Mouse (Mus musculus): ENCODE data around the gene Stat5b. TPM values are rescaled to one million over a fixed set of nuclear protein-coding genes. Genes with fewer than 3 reads are reported as not detected.

The Stat5b gene
- total RNA-seq (2021) = 10 to 100 TPM; 60.3 to 65.3 TPM
- polyA plus RNA-seq (2012; rRNA removed) = 43.8 and 53.8 TPM in 2 replicates
- long read RNA-seq, full-length matches to known transcripts = 31 of 47 reads
- long read RNA-seq, partial matches to known transcripts = 9 of 47 reads
- long read RNA-seq, other reads (novel, unspliced or antisense) = 7 of 47 reads

- peak; percentile 90 for DNase-seq
Measured at GRCm38 (mm10) chr11:100850038-100850777, at the start of gene Stat5b. TSS of gene Stat5b (minus strand) at chr11:100850724.

- no peak for DNase-seq
Measured at GRCm38 (mm10) chr11:100898441-100899199, 48.1 kb upstream of the Stat5b start.

GRCm38 (mm10) chr11:100897294-100898231 lies 47.0 kb upstream of the Stat5b start:
- DNase-seq = no peak

- DNase-seq = no peak
Measured at GRCm38 (mm10) chr11:100896078-100896477, 45.6 kb upstream of the Stat5b start.

GRCm38 (mm10) chr11:100894146-100894918 lies 43.8 kb upstream of the Stat5b start:
- no peak for DNase-seq

- DNase-seq = peak; percentile 90
Measured at GRCm38 (mm10) chr11:100893482-100893881, 43.0 kb upstream of the Stat5b start.

GRCm38 (mm10) chr11:100892435-100892834 lies 41.9 kb upstream of the Stat5b start:
- peak; percentile 66 for DNase-seq

- DNase-seq = no peak
Measured at GRCm38 (mm10) chr11:100891256-100892123, 41.0 kb upstream of the Stat5b start.

- DNase-seq = no peak
Measured at GRCm38 (mm10) chr11:100890481-100890880, 40.0 kb upstream of the Stat5b start.

GRCm38 (mm10) chr11:100888348-100888820 lies 37.9 kb upstream of the Stat5b start:
- DNase-seq = no peak

- peak; percentile 78 for DNase-seq
Measured at GRCm38 (mm10) chr11:100887764-100888163, 37.2 kb upstream of the Stat5b start.

- peak; percentile 70 for DNase-seq
Measured at GRCm38 (mm10) chr11:100887236-100887635, 36.7 kb upstream of the Stat5b start.

- no peak for DNase-seq
Measured at GRCm38 (mm10) chr11:100886188-100886740, 35.7 kb upstream of the Stat5b start.

- no peak for DNase-seq
Measured at GRCm38 (mm10) chr11:100885472-100885871, 34.9 kb upstream of the Stat5b start.

- no peak for DNase-seq
Measured at GRCm38 (mm10) chr11:100883640-100884039, 33.1 kb upstream of the Stat5b start.

- DNase-seq = no peak
Measured at GRCm38 (mm10) chr11:100879321-100880078, 29.0 kb upstream of the Stat5b start.

- DNase-seq = no peak
Measured at GRCm38 (mm10) chr11:100875761-100876160, 25.2 kb upstream of the Stat5b start.

GRCm38 (mm10) chr11:100870968-100871350 lies 20.4 kb upstream of the Stat5b start:
- no peak for DNase-seq
